Mouse (Mus musculus) spleen, adult 12 weeks (tissue): Measurements from ENCODE around the gene Flg.

Experiments used
- DNase-seq: peaks from one replicate; pipeline ENCODE4 v3.0.0; 2022; ENCODE audit warnings: low spot score

The Flg gene

DNA sequence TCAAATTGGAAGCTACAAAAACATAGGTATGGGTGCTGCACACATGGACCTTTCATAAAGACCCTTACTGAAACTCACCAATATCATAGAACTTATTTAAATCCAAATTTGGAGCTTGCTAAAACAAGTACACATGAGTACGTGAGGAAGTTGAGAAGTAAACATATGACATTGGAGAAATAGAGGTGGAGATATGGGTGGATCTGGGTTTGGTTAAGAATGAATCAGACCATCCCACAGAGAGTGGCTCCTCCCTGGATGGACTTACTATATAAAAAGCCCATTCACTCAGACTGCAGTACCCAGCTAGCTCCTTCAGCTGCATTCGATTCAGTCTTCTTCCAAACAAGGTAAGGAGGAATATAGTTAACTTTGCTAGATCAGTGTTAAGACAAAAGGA, at the start of gene Flg:
Gene Flg, plus strand, starts transcription at position 301 of the 400 bp plus-strand sequence.
- no peak for DNase-seq

- no peak for DNase-seq
These were observed 24.2 kb downstream of the Flg start for GRCm38 (mm10) chr3:93297542-93297941.

DNA sequence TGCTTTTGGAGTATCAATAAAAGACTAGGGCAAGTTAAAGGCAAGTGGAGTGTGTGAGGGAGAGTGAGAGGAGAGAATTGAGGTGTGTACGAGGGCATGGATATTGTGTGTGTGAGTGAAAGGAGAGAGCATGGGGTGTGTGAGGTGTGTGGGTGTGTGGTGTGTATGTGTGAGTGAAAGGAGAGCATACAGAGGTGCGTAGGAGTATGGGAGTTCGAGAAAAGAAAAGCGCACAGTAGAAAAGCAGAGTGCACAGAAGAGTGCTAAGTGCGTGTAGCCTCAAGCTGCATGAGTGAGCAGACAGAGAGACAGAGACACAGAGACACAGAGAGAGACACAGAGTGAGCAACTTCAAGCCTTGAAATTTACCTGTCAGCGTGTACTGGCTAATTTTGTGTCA, 26.5 kb downstream of the Flg start:
- DNase-seq: no peak

GRCm38 (mm10) chr3:93301896-93302295, 28.6 kb downstream of the Flg start:
- no peak for DNase-seq

- no peak for DNase-seq
These were observed 32.8 kb downstream of the Flg start for GRCm38 (mm10) chr3:93306142-93306541.

- no peak for DNase-seq
These were observed 38.0 kb downstream of the Flg start for GRCm38 (mm10) chr3:93311371-93311770.

GRCm38 (mm10) chr3:93314388-93314787, 41.1 kb downstream of the Flg start:
- DNase-seq: no peak

DNA sequence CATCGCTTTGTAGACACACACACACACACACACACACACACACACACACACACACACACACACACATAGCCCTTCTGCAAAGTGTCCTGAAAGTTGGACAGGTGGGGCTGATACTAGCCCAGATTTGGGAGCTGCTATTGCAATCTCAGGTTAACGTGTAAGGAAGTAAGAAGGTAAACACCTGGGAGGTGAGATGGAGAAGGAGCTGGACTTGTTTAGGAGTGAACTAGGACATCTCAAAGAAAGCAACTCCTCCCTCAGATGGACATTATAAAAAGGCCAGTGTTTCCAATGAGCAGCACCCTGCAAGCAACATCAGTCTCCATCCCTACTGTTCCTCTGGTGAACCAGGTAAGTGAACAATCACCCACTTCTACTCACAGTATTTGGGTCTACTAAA, 46.1 kb downstream of the Flg start, which contains the start of gene Hrnr:
Gene Hrnr, plus strand, starts transcription at position 301 of the 400 bp plus-strand sequence.
- no peak for DNase-seq

DNA sequence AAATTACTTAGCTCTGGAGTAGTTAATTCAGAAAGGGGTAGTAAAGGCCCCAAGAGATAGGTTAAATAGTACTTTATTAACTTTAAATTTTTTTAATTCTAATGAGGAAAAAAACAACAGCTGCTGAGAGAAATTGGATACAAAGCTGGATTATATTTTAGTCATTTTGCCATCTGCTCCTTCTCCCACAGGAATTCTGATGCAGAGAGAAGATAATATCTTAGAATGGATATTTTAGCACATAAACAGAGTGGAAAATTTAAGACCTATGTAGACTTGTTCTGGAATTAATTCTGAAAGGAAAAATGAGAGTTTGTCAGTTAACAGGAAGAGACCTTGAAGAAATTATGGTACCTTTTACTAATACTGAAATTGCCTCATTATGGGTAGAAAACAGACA, 64.4 kb downstream of the Flg start:
- DNase-seq: no peak

- DNase-seq: no peak
These were observed 66.7 kb downstream of the Flg start for GRCm38 (mm10) chr3:93340021-93340420.
